Mouse (Mus musculus): ENCODE measurements around the gene 3110082I17Rik.

- TF ChIP-seq CTCF (conservative IDR thresholded peaks at IDR 0.05; ENCODE audit: insufficient read depth, insufficient read length, low read depth, low read length) (no peak), POLR2A (IDR thresholded peaks at IDR 0.05; ENCODE audit: low read depth, low read length) (no peak)
These were observed 133.2 kb downstream of the 3110082I17Rik start for GRCm38 (mm10) chr5:139326986-139327633.
